Mouse (Mus musculus): ENCODE results near the gene Slc36a1. TPM values are rescaled to one million over a fixed set of nuclear protein-coding genes. Genes with fewer than 3 reads are reported as not detected.

The Slc36a1 gene
- polyA plus RNA-seq, 1 experiment: 6.3 TPM

- Histone ChIP-seq H3K4me1 (ENCODE audit: control insufficient read depth, insufficient read depth, low read length) (no peaks in the 10 kb centered on the region), H3K27ac (ENCODE audit: insufficient read depth, low read length) (no peak overlapping the region), H3K36me3 (ENCODE audit: control insufficient read depth, insufficient read depth, low read length, poor library complexity, severe bottlenecking) (no peaks in the 10 kb centered on the region), H3K4me3 (ENCODE audit: low read depth, low read length) (no peak overlapping the region), H3K9ac (ENCODE audit: low read depth, poor library complexity, severe bottlenecking) (no peak overlapping the region), H3K9me3 (replicated peaks; ENCODE audit: control insufficient read depth, insufficient read depth, low read length, poor library complexity, severe bottlenecking) (no peaks in the 10 kb centered on the region), H3K27me3 (ENCODE audit: control insufficient read depth, insufficient read depth, low read length, poor library complexity, severe bottlenecking) (no peaks in the 10 kb centered on the region)
- TF ChIP-seq CTCF (IDR thresholded peaks at IDR 0.05; ENCODE audit: low read depth, low read length) (no peak), EP300 (IDR thresholded peaks at IDR 0.05; ENCODE audit: insufficient read depth, low read depth, low read length) (no peak), POLR2A (IDR thresholded peaks at IDR 0.05; ENCODE audit: insufficient read depth, low read length) (no peak)
Observed at GRCm38 (mm10) chr11:55197086-55197485, 7.1 kb upstream of the Slc36a1 start.

DNA sequence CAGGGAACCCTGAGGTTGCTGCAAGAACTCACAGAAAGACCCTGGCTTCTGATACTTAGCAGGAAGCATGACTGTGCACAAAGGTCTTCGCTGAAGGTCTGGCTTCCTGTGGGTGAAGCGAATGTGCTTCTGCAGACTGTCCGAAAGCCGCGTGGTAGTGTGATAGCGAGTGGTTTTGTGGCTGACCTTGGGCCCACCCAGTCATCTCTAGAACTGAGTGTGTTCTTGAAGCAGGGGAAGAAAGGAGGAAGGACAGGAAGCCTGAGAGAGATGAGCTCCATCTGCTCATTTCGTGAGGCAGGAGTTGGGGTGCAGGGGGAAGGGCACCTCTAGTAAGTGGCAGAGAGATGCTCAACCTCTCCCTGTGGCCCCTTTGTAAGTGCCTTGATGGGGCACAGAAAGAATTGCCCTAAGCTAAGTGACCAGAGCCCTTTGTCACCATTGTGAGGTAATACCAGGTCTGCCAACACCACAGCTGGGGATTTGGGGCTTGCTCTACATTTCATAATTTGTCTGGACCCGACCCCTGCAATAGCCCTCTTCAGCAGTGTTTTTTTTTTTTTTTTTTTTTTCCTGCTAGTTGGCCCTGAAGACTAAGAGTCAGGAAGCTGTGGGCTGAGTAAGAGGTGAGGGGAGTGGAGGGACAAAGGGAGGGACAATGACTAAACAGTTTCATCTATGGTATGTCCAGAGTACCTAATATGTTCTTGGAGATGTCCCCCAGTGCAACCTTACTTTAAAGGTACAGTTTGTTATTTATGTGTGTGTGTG, 6.2 kb upstream of the Slc36a1 start:
- no peaks in the 10 kb centered on the region for H3K27me3 ChIP-seq (ENCODE audit: control insufficient read depth, insufficient read depth, low read length, poor library complexity, severe bottlenecking)
- H3K27ac ChIP-seq (ENCODE audit: insufficient read depth, low read length): no peak overlapping the region
- no peak overlapping the region for H3K9ac ChIP-seq (ENCODE audit: low read depth, poor library complexity, severe bottlenecking)

DNA sequence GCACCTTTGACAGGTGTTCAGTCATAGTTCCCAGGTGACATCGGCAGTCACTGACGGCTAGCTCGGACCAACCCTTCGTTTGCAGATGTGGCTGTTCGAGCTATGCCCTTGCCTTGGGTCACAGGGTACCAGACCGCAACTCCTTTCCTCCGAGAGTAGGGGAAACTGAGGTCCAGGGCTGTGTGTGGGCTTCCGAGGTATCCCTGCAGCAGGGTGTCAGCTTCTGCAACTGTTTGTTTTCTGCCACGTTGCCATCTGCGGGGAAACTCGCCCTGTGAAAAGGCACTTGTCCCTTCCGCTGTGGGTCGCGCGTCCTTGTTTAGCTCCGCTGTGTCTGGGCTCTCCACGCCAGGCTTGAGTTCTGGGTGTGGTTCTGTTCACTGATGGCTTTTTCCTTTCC, 452 bp downstream of the Slc36a1 start:
- Histone ChIP-seq H3K27ac (ENCODE audit: insufficient read depth, low read length) (no peak overlapping the region), H3K36me3 (ENCODE audit: control insufficient read depth, insufficient read depth, low read length, poor library complexity, severe bottlenecking) (no peaks in the 10 kb centered on the region), H3K9ac (ENCODE audit: low read depth, poor library complexity, severe bottlenecking) (peak overlapping the region; percentile 62), H3K4me3 (ENCODE audit: low read depth, low read length) (peak overlapping the region; percentile 68), H3K27me3 (ENCODE audit: control insufficient read depth, insufficient read depth, low read length, poor library complexity, severe bottlenecking) (no peaks in the 10 kb centered on the region), H3K4me1 (ENCODE audit: control insufficient read depth, insufficient read depth, low read length) (no peaks in the 10 kb centered on the region), H3K9me3 (replicated peaks; ENCODE audit: control insufficient read depth, insufficient read depth, low read length, poor library complexity, severe bottlenecking) (no peaks in the 10 kb centered on the region)
- TF ChIP-seq CTCF (IDR thresholded peaks at IDR 0.05; ENCODE audit: low read depth, low read length): no peak
- TF ChIP-seq POLR2A (IDR thresholded peaks at IDR 0.05; ENCODE audit: insufficient read depth, low read length): no peak

More for the DNA sequence above, 6.2 kb upstream of the Slc36a1 start:
- TF ChIP-seq POLR2A (IDR thresholded peaks at IDR 0.05; ENCODE audit: insufficient read depth, low read length) (no peak), CTCF (IDR thresholded peaks at IDR 0.05; ENCODE audit: low read depth, low read length) (no peak), EP300 (IDR thresholded peaks at IDR 0.05; ENCODE audit: insufficient read depth, low read depth, low read length) (no peak)
- no peaks in the 10 kb centered on the region for H3K36me3 ChIP-seq (ENCODE audit: control insufficient read depth, insufficient read depth, low read length, poor library complexity, severe bottlenecking)
- no peaks in the 10 kb centered on the region for H3K9me3 ChIP-seq (replicated peaks; ENCODE audit: control insufficient read depth, insufficient read depth, low read length, poor library complexity, severe bottlenecking)
- H3K4me3 ChIP-seq (ENCODE audit: low read depth, low read length): no peak overlapping the region
- no peaks in the 10 kb centered on the region for H3K4me1 ChIP-seq (ENCODE audit: control insufficient read depth, insufficient read depth, low read length)

- Histone ChIP-seq H3K27me3 (ENCODE audit: control insufficient read depth, insufficient read depth, low read length, poor library complexity, severe bottlenecking) (no peaks in the 10 kb centered on the region), H3K9me3 (replicated peaks; ENCODE audit: control insufficient read depth, insufficient read depth, low read length, poor library complexity, severe bottlenecking) (no peaks in the 10 kb centered on the region), H3K27ac (ENCODE audit: insufficient read depth, low read length) (no peak overlapping the region), H3K4me3 (ENCODE audit: low read depth, low read length) (no peak overlapping the region), H3K36me3 (ENCODE audit: control insufficient read depth, insufficient read depth, low read length, poor library complexity, severe bottlenecking) (no peaks in the 10 kb centered on the region), H3K4me1 (ENCODE audit: control insufficient read depth, insufficient read depth, low read length) (no peaks in the 10 kb centered on the region), H3K9ac (ENCODE audit: low read depth, poor library complexity, severe bottlenecking) (no peak overlapping the region)
- TF ChIP-seq CTCF (IDR thresholded peaks at IDR 0.05; ENCODE audit: low read depth, low read length) (no peak), EP300 (IDR thresholded peaks at IDR 0.05; ENCODE audit: insufficient read depth, low read depth, low read length) (no peak), POLR2A (IDR thresholded peaks at IDR 0.05; ENCODE audit: insufficient read depth, low read length) (no peak)
Observed at GRCm38 (mm10) chr11:55208001-55208690, 4.0 kb downstream of the Slc36a1 start.

GRCm38 (mm10) chr11:55209032-55209431, 4.9 kb downstream of the Slc36a1 start:
- H3K9me3 ChIP-seq (replicated peaks; ENCODE audit: control insufficient read depth, insufficient read depth, low read length, poor library complexity, severe bottlenecking): no peaks in the 10 kb centered on the region
- H3K36me3 ChIP-seq (ENCODE audit: control insufficient read depth, insufficient read depth, low read length, poor library complexity, severe bottlenecking): no peaks in the 10 kb centered on the region
- no peak overlapping the region for H3K27ac ChIP-seq (ENCODE audit: insufficient read depth, low read length)
- H3K9ac ChIP-seq (ENCODE audit: low read depth, poor library complexity, severe bottlenecking): no peak overlapping the region
- H3K4me3 ChIP-seq (ENCODE audit: low read depth, low read length): no peak overlapping the region
- TF ChIP-seq EP300 (IDR thresholded peaks at IDR 0.05; ENCODE audit: insufficient read depth, low read depth, low read length) (no peak), CTCF (IDR thresholded peaks at IDR 0.05; ENCODE audit: low read depth, low read length) (no peak), POLR2A (IDR thresholded peaks at IDR 0.05; ENCODE audit: insufficient read depth, low read length) (no peak)
- no peaks in the 10 kb centered on the region for H3K4me1 ChIP-seq (ENCODE audit: control insufficient read depth, insufficient read depth, low read length)
- H3K27me3 ChIP-seq (ENCODE audit: control insufficient read depth, insufficient read depth, low read length, poor library complexity, severe bottlenecking): no peaks in the 10 kb centered on the region

Data from ES-Bruce4 (cell line).